Mouse (Mus musculus) erythroblast, embryonic 14.5 days (primary cell): Measurements from ENCODE around the gene Trim30c.

Experiments used
- GATA1 ChIP-seq: IDR thresholded peaks from 2 replicates; pipeline ENCODE4 v1.6.1; 2012; ENCODE audit warnings: low read length, inconsistent platforms, mixed read lengths
- TAL1 ChIP-seq: IDR thresholded peaks from 3 replicates; pipeline ENCODE4 v1.6.1; 2012; ENCODE audit warnings: low read length, inconsistent platforms, mixed read lengths

- no peak for TF ChIP-seq GATA1
- TF ChIP-seq TAL1, result no peak
Observed at GRCm38 (mm10) chr7:104404460-104404950, 3.9 kb upstream of the Trim30c start.
